Mouse (Mus musculus) adrenal gland, adult (tissue): ENCODE results near the gene Gps1.
"Not testable (repeated sequence)": the region's sequence is repeated elsewhere in the genome, so short reads cannot be mapped to it uniquely, and the experiment has no call there.

ENCODE experiments used
- DNase-seq, 2 experiments: peaks; one replicate each; pipeline ENCODE4 v3.0.0; 2022 to 2023; ENCODE audit warnings: low spot score in 1 of 2; ENCODE audit not compliant: inconsistent age in 2 of 2

Gps1 gene

GRCm38 (mm10) chr11:120821076-120821922 lies 37.2 kb downstream of the Gps1 start:
- peak; percentile 43 to 52 for DNase-seq

- DNase-seq = no peak
Measured at GRCm38 (mm10) chr11:120822321-120822720, 38.2 kb downstream of the Gps1 start.

- DNase-seq = peak; percentile 60 to 78
Measured at GRCm38 (mm10) chr11:120822831-120823550, 38.9 kb downstream of the Gps1 start.

GRCm38 (mm10) chr11:120823551-120823947 lies 39.5 kb downstream of the Gps1 start:
- DNase-seq = no peak

GRCm38 (mm10) chr11:120823956-120824786 lies 40.1 kb downstream of the Gps1 start, which contains the start of gene Fasn:
TSS of gene Fasn (minus strand) at chr11:120824547.
- peak; percentile 98 to 99 for DNase-seq

- DNase-seq = no peak
Measured at GRCm38 (mm10) chr11:120824787-120825288, 40.8 kb downstream of the Gps1 start.

- DNase-seq = peak in 1 of 2 experiments; percentile 59
Measured at GRCm38 (mm10) chr11:120825289-120825863, 41.3 kb downstream of the Gps1 start.

- peak in 1 of 2 experiments; percentile 46 for DNase-seq
Measured at GRCm38 (mm10) chr11:120826016-120826953, 42.2 kb downstream of the Gps1 start.

GRCm38 (mm10) chr11:120828416-120828815 lies 44.3 kb downstream of the Gps1 start:
- no peak for DNase-seq

GRCm38 (mm10) chr11:120829757-120830532 lies 45.9 kb downstream of the Gps1 start:
- no peak for DNase-seq

GRCm38 (mm10) chr11:120830686-120831085 lies 46.6 kb downstream of the Gps1 start:
- DNase-seq = peak; percentile 17 to 75

- no peak for DNase-seq
Measured at GRCm38 (mm10) chr11:120831659-120832440, 47.8 kb downstream of the Gps1 start.

- DNase-seq = not testable (repeated sequence)
Measured at GRCm38 (mm10) chr11:120832962-120833361, 48.9 kb downstream of the Gps1 start.

- no peak for DNase-seq
Measured at GRCm38 (mm10) chr11:120833555-120834280, 49.6 kb downstream of the Gps1 start.
